Mouse (Mus musculus): ENCODE data around the gene Esrrg.

DNA sequence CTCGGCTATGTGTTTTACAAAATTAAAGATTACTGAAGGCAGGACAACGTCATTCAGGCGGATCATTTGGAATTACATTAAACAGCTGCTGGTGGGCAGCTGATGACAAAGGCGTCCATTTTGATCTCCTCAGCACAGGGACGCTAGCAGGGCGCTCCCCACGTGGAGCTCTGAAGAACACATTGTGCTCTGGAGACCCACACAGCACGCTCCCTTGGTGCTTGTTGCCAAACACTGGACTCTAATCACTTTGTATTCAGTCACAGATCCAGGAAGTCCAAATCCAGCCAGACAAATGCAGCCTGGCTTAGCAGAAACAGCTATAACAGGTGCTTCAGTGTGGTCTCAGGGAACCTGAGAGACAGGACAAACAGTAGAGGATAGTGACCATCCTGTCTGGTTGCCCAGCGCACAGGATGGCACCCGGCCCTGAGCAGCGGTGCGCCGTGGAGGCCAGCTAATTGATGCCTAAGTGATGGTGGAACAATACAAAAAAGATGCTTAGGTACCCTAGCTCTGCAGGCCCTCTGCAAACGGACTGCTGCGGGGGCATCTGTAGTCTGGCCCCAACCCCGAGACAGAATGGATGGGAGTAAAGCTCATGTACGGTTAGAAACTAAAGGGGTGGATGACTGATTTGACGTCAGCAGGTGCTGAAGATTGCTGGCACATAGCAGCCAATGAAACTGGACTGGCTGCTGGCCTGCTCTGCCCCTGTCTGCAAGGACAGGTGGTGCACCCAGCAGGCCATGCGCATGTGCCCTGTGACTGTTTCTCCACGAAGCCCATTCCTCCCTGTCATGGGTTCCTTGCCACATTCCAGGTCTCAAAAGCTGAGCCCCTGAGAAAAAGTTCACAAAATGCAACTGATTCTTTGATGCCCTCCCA is 367.1 kb downstream of the Esrrg start:
- no peak for TF ChIP-seq CTCF (conservative IDR thresholded peaks at IDR 0.05; ENCODE audit: low read length)
- no peak for TF ChIP-seq POU5F1 (IDR thresholded peaks at IDR 0.05; ENCODE audit: borderline replicate concordance, low read length)

Measured in E14TG2a.4 (cell line).